Mouse (Mus musculus): ENCODE measurements around the gene Plagl1. TPM values are rescaled to one million over a fixed set of nuclear protein-coding genes. Genes with fewer than 3 reads are reported as not detected.

Plagl1 gene
- total RNA-seq, 1 experiment: 13.4 TPM

- no peak overlapping the region for H3K4me3 ChIP-seq (ENCODE audit: insufficient read depth in 1 of 2, low read depth in 1 of 2, low read length in 2 of 2, poor library complexity in 1 of 2, severe bottlenecking in 1 of 2)
- H3K27ac ChIP-seq (ENCODE audit: insufficient read depth, low read depth, low read length, poor library complexity, severe bottlenecking): no peak overlapping the region
- H3K9me3 ChIP-seq (ENCODE audit: control insufficient read depth, insufficient read depth, low read depth, low read length): no peaks in the 10 kb centered on the region
- no peak overlapping the region for H3K9ac ChIP-seq (ENCODE audit: insufficient read depth, low read depth, low read length, poor library complexity, severe bottlenecking)
- no peak for DNase-seq (ENCODE audit: low read depth, low spot score)
- H3K36me3 ChIP-seq (ENCODE audit: control insufficient read depth, insufficient read depth, low read length, poor library complexity, severe bottlenecking): no peaks in the 10 kb centered on the region
- in situ Hi-C loops (cut with MboI; ENCODE audit: low sequenced_read_pairs in 2 of 2, unreplicated experiment in 2 of 2): no loop called here
- no peak for TF ChIP-seq ZNF384 (IDR thresholded peaks at IDR 0.05; ENCODE audit: low read depth, low read length)
- no peak for TF ChIP-seq HCFC1 (IDR thresholded peaks at IDR 0.05; ENCODE audit: borderline replicate concordance, insufficient read depth, low read length)
- TF ChIP-seq ZC3H11A (IDR thresholded peaks at IDR 0.05; ENCODE audit: borderline replicate concordance, low read depth, low read length): no peak
- TF ChIP-seq MAFK (IDR thresholded peaks at IDR 0.05; ENCODE audit: insufficient read depth, low read depth, low read length): no peak
- TF ChIP-seq CHD2 (IDR thresholded peaks at IDR 0.05; ENCODE audit: low read depth, low read length): no peak
- no peaks in the 10 kb centered on the region for H3K4me1 ChIP-seq (ENCODE audit: control insufficient read depth in 2 of 2, insufficient read depth in 2 of 2, low read length in 2 of 2, poor library complexity in 1 of 2)
Observed at GRCm38 (mm10) chr10:13152811-13153364, 92.6 kb downstream of the Plagl1 start.

GRCm38 (mm10) chr10:13155377-13155776 is 95.1 kb downstream of the Plagl1 start:
- in situ Hi-C loops (cut with MboI; ENCODE audit: low sequenced_read_pairs in 2 of 2, unreplicated experiment in 2 of 2): no loop called here
- DNase-seq (ENCODE audit: low read depth, low spot score): no peak
- H3K9ac ChIP-seq (ENCODE audit: insufficient read depth, low read depth, low read length, poor library complexity, severe bottlenecking): no peak overlapping the region
- TF ChIP-seq ZNF384 (IDR thresholded peaks at IDR 0.05; ENCODE audit: low read depth, low read length) (no peak), CHD2 (IDR thresholded peaks at IDR 0.05; ENCODE audit: low read depth, low read length) (no peak), MAFK (IDR thresholded peaks at IDR 0.05; ENCODE audit: insufficient read depth, low read depth, low read length) (no peak), ZC3H11A (IDR thresholded peaks at IDR 0.05; ENCODE audit: borderline replicate concordance, low read depth, low read length) (no peak), HCFC1 (IDR thresholded peaks at IDR 0.05; ENCODE audit: borderline replicate concordance, insufficient read depth, low read length) (no peak)
- H3K36me3 ChIP-seq (ENCODE audit: control insufficient read depth, insufficient read depth, low read length, poor library complexity, severe bottlenecking): no peaks in the 10 kb centered on the region
- no peak overlapping the region for H3K27ac ChIP-seq (ENCODE audit: insufficient read depth, low read depth, low read length, poor library complexity, severe bottlenecking)
- no peaks in the 10 kb centered on the region for H3K4me1 ChIP-seq (ENCODE audit: control insufficient read depth in 2 of 2, insufficient read depth in 2 of 2, low read length in 2 of 2, poor library complexity in 1 of 2)
- H3K4me3 ChIP-seq (ENCODE audit: insufficient read depth in 1 of 2, low read depth in 1 of 2, low read length in 2 of 2, poor library complexity in 1 of 2, severe bottlenecking in 1 of 2): no peak overlapping the region
- no peaks in the 10 kb centered on the region for H3K9me3 ChIP-seq (ENCODE audit: control insufficient read depth, insufficient read depth, low read depth, low read length)

- in situ Hi-C loops (cut with MboI; ENCODE audit: low sequenced_read_pairs in 2 of 2, unreplicated experiment in 2 of 2): no loop called here
- H3K36me3 ChIP-seq (ENCODE audit: control insufficient read depth, insufficient read depth, low read length, poor library complexity, severe bottlenecking): no peaks in the 10 kb centered on the region
Observed at GRCm38 (mm10) chr10:13160913-13161312, 100.6 kb downstream of the Plagl1 start.

GRCm38 (mm10) chr10:13162031-13162430 is 101.7 kb downstream of the Plagl1 start:
- TF ChIP-seq MAFK (IDR thresholded peaks at IDR 0.05; ENCODE audit: insufficient read depth, low read depth, low read length): no peak
- TF ChIP-seq ZNF384 (IDR thresholded peaks at IDR 0.05; ENCODE audit: low read depth, low read length): no peak
- TF ChIP-seq ZC3H11A (IDR thresholded peaks at IDR 0.05; ENCODE audit: borderline replicate concordance, low read depth, low read length): no peak
- TF ChIP-seq HCFC1 (IDR thresholded peaks at IDR 0.05; ENCODE audit: borderline replicate concordance, insufficient read depth, low read length): no peak
- no peak for TF ChIP-seq CHD2 (IDR thresholded peaks at IDR 0.05; ENCODE audit: low read depth, low read length)
- Histone ChIP-seq H3K9me3 (ENCODE audit: control insufficient read depth, insufficient read depth, low read depth, low read length) (no peaks in the 10 kb centered on the region), H3K4me3 (ENCODE audit: insufficient read depth in 1 of 2, low read depth in 1 of 2, low read length in 2 of 2, poor library complexity in 1 of 2, severe bottlenecking in 1 of 2) (no peak overlapping the region), H3K36me3 (ENCODE audit: control insufficient read depth, insufficient read depth, low read length, poor library complexity, severe bottlenecking) (no peaks in the 10 kb centered on the region), H3K27ac (ENCODE audit: insufficient read depth, low read depth, low read length, poor library complexity, severe bottlenecking) (no peak overlapping the region), H3K9ac (ENCODE audit: insufficient read depth, low read depth, low read length, poor library complexity, severe bottlenecking) (no peak overlapping the region), H3K4me1 (ENCODE audit: control insufficient read depth in 2 of 2, insufficient read depth in 2 of 2, low read length in 2 of 2, poor library complexity in 1 of 2) (no peaks in the 10 kb centered on the region)
- no peak for DNase-seq (ENCODE audit: low read depth, low spot score)
- in situ Hi-C loops (cut with MboI; ENCODE audit: low sequenced_read_pairs in 2 of 2, unreplicated experiment in 2 of 2): no loop called here

More at GRCm38 (mm10) chr10:13160913-13161312, 100.6 kb downstream of the Plagl1 start:
- DNase-seq (ENCODE audit: low read depth, low spot score): no peak
- no peak overlapping the region for H3K4me3 ChIP-seq (ENCODE audit: insufficient read depth in 1 of 2, low read depth in 1 of 2, low read length in 2 of 2, poor library complexity in 1 of 2, severe bottlenecking in 1 of 2)
- no peaks in the 10 kb centered on the region for H3K9me3 ChIP-seq (ENCODE audit: control insufficient read depth, insufficient read depth, low read depth, low read length)
- no peak overlapping the region for H3K27ac ChIP-seq (ENCODE audit: insufficient read depth, low read depth, low read length, poor library complexity, severe bottlenecking)
- H3K9ac ChIP-seq (ENCODE audit: insufficient read depth, low read depth, low read length, poor library complexity, severe bottlenecking): no peak overlapping the region
- H3K4me1 ChIP-seq (ENCODE audit: control insufficient read depth in 2 of 2, insufficient read depth in 2 of 2, low read length in 2 of 2, poor library complexity in 1 of 2): no peaks in the 10 kb centered on the region
- TF ChIP-seq ZC3H11A (IDR thresholded peaks at IDR 0.05; ENCODE audit: borderline replicate concordance, low read depth, low read length) (no peak), CHD2 (IDR thresholded peaks at IDR 0.05; ENCODE audit: low read depth, low read length) (no peak), MAFK (IDR thresholded peaks at IDR 0.05; ENCODE audit: insufficient read depth, low read depth, low read length) (no peak), HCFC1 (IDR thresholded peaks at IDR 0.05; ENCODE audit: borderline replicate concordance, insufficient read depth, low read length) (no peak), ZNF384 (IDR thresholded peaks at IDR 0.05; ENCODE audit: low read depth, low read length) (no peak)

Data from ES-E14 (cell line).